Mouse (Mus musculus): ENCODE measurements around the gene Plxnb1. TPM values are rescaled to one million over a fixed set of nuclear protein-coding genes. Genes with fewer than 3 reads are reported as not detected.

Plxnb1 gene
- polyA plus RNA-seq, 1 experiment from 2014 or later: 18.2 TPM

GRCm38 (mm10) chr9:109055271-109056030, 39.7 kb upstream of the Plxnb1 start:
- H3K4me3 ChIP-seq: peak overlapping the region; percentile 20
- no peak for ATAC-seq (ENCODE audit: borderline replicate concordance, extremely low read depth, low FRiP score, low TSS enrichment)
- H3K9me3 ChIP-seq: no peaks in the 10 kb centered on the region
- 90% methylated on average over 12 of the region's 12 CpGs for WGBS
- no peak overlapping the region for H3K9ac ChIP-seq
- H3K36me3 ChIP-seq: peaks cover 33% of the 10 kb centered on the region
- H3K4me1 ChIP-seq: peaks cover 20% of the 10 kb centered on the region
- peak overlapping the region; percentile 59 for H3K27ac ChIP-seq
- no peaks in the 10 kb centered on the region for H3K27me3 ChIP-seq
- peak overlapping the region; percentile 45 for H3K4me2 ChIP-seq

GRCm38 (mm10) chr9:109056081-109056690, 39.0 kb upstream of the Plxnb1 start:
- Histone ChIP-seq H3K27me3 (no peaks in the 10 kb centered on the region), H3K4me1 (peaks cover 20% of the 10 kb centered on the region), H3K9ac (no peak overlapping the region), H3K9me3 (no peaks in the 10 kb centered on the region), H3K4me2 (no peak overlapping the region), H3K36me3 (peaks cover 33% of the 10 kb centered on the region), H3K4me3 (no peak overlapping the region), H3K27ac (no peak overlapping the region)
- ATAC-seq (ENCODE audit: borderline replicate concordance, extremely low read depth, low FRiP score, low TSS enrichment): no peak
- WGBS: 91% methylated on average over 17 of the region's 17 CpGs

- Histone ChIP-seq H3K4me3 (no peak overlapping the region), H3K36me3 (peaks cover 32% of the 10 kb centered on the region), H3K9me3 (no peaks in the 10 kb centered on the region), H3K4me1 (peaks cover 20% of the 10 kb centered on the region), H3K27ac (no peak overlapping the region), H3K9ac (no peak overlapping the region), H3K27me3 (no peaks in the 10 kb centered on the region), H3K4me2 (no peak overlapping the region)
- WGBS: 76% methylated on average over 4 of the region's 4 CpGs
- no peak for ATAC-seq (ENCODE audit: borderline replicate concordance, extremely low read depth, low FRiP score, low TSS enrichment)
Measured at GRCm38 (mm10) chr9:109056916-109057315, 38.3 kb upstream of the Plxnb1 start.

DNA sequence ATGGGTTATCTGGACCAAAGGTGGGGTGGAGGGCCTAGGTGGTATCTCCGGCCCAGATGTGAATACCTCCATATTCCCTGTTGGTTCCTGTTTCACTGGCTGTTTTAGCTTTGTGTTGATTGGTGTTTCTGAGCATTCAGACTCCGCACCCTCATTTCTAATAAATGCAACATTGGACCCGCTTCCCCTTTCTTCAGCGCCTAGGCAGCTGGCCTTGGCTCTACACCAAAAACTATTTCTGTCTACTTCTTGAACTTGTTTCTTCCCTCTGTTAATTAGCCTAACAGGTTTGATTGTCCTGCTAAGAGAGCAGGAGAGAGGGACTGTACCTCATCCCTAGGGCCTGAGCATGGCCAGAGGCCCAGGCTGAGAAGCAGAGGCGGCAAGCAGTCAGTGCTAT, 37.6 kb upstream of the Plxnb1 start:
- WGBS: 93% methylated on average over 5 of the region's 5 CpGs

GRCm38 (mm10) chr9:109058006-109058765, 37.0 kb upstream of the Plxnb1 start:
- Histone ChIP-seq H3K9ac (no peak overlapping the region), H3K27me3 (no peaks in the 10 kb centered on the region), H3K4me1 (peaks cover 20% of the 10 kb centered on the region), H3K36me3 (peaks cover 35% of the 10 kb centered on the region), H3K27ac (no peak overlapping the region; the same call in 1 of the 2 replicates), H3K4me2 (peak overlapping the region; percentile 60; the same call in 1 of the 2 replicates), H3K9me3 (no peaks in the 10 kb centered on the region), H3K4me3 (no peak overlapping the region)
- WGBS: 91% methylated on average over 19 of the region's 19 CpGs
- ATAC-seq (ENCODE audit: borderline replicate concordance, extremely low read depth, low FRiP score, low TSS enrichment): no peak

More for the DNA sequence above, 37.6 kb upstream of the Plxnb1 start:
- Histone ChIP-seq H3K9ac (no peak overlapping the region), H3K4me2 (no peak overlapping the region), H3K9me3 (no peaks in the 10 kb centered on the region), H3K27me3 (no peaks in the 10 kb centered on the region), H3K4me1 (peaks cover 20% of the 10 kb centered on the region), H3K27ac (no peak overlapping the region), H3K36me3 (peaks cover 32% of the 10 kb centered on the region), H3K4me3 (no peak overlapping the region)
- ATAC-seq (ENCODE audit: borderline replicate concordance, extremely low read depth, low FRiP score, low TSS enrichment): no peak

- WGBS: 15% methylated on average over 15 of the region's 15 CpGs
Measured at GRCm38 (mm10) chr9:109059136-109059903, 35.9 kb upstream of the Plxnb1 start, which contains the start of gene Trex1. Gene Trex1, minus strand, starts transcription at chr9:109059734.

DNA sequence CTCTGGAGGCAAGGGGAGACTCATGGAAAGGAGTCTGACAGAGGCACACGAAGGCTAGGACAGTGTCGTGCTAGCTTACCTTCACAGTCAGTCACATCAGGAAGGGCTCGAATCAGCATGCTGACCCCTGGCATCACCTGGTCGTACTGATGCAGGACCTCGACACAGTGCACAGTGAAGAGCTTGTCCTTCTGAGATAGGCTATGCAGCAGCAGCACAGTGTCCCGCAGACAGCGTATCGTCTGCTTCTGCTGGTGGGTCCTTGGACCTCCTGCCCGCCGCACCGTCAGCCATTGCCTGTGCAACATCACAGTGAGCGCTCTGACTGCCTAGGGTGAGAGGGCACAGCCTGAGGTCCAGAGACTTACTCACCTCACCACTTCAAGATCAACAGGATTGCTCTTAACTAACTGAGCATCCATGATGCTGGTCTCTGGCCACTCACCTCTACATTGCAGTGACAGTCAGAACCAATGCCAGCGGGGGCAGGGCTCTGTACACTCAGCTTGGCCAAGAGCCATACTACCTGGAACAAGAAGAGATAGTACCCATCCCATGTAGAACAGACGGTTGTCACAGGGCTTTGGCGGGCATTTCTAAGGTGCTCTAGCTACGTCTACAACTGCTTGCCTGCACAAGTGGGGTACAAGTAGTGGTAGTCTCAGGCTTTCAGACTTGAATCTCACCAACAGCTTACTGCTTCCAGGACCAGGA, 34.8 kb upstream of the Plxnb1 start:
- ATAC-seq (ENCODE audit: borderline replicate concordance, extremely low read depth, low FRiP score, low TSS enrichment): no peak
- peaks cover 11% of the 10 kb centered on the region for H3K4me1 ChIP-seq
- WGBS: 88% methylated on average over 16 of the region's 16 CpGs
- no peak overlapping the region for H3K27ac ChIP-seq
- peaks cover 56% of the 10 kb centered on the region for H3K36me3 ChIP-seq
- no peaks in the 10 kb centered on the region for H3K27me3 ChIP-seq
- H3K4me3 ChIP-seq: no peak overlapping the region
- no peak overlapping the region for H3K4me2 ChIP-seq
- H3K9ac ChIP-seq: no peak overlapping the region
- H3K9me3 ChIP-seq: no peaks in the 10 kb centered on the region

More at GRCm38 (mm10) chr9:109059136-109059903, 35.9 kb upstream of the Plxnb1 start, which contains the start of gene Trex1:
- H3K9ac ChIP-seq: peak within 1 kb of the TSS; percentile 50
- no peaks in the 10 kb centered on the region for H3K9me3 ChIP-seq
- H3K4me2 ChIP-seq: peak within 1 kb of the TSS; percentile 60
- peaks cover 19% of the 10 kb centered on the region for H3K4me1 ChIP-seq
- peak within 1 kb of the TSS; percentile 39 for H3K4me3 ChIP-seq
- ATAC-seq (ENCODE audit: borderline replicate concordance, extremely low read depth, low FRiP score, low TSS enrichment): peak; percentile 89
- H3K36me3 ChIP-seq: peaks cover 46% of the 10 kb centered on the region
- H3K27me3 ChIP-seq: no peaks in the 10 kb centered on the region
- H3K27ac ChIP-seq: peak within 1 kb of the TSS; percentile 89

DNA sequence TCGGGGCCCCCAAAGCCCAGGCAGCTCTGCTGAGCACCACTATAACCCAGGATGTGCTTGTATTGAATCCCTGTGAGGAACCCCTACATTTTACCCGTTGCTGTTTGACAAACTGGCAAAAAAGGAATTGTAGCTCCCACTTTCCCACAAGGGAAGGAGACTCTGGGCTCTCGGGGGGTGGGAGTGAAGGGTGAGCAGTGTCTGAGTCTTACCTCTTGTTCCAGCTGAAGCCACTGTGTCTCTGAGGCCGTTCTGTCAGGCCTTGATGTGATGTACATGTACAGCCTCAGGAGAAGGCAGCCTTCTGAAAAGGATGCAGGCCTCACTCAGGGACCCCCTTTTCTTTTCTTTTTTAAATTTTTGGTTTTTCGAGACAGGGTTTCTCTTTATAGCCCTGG, 34.3 kb upstream of the Plxnb1 start:
- WGBS: 84% methylated on average over 5 of the region's 5 CpGs
- H3K9ac ChIP-seq: no peak overlapping the region
- H3K36me3 ChIP-seq: peaks cover 62% of the 10 kb centered on the region
- H3K27me3 ChIP-seq: no peaks in the 10 kb centered on the region
- ATAC-seq (ENCODE audit: borderline replicate concordance, extremely low read depth, low FRiP score, low TSS enrichment): no peak
- H3K27ac ChIP-seq: no peak overlapping the region
- H3K9me3 ChIP-seq: no peaks in the 10 kb centered on the region
- no peak overlapping the region for H3K4me3 ChIP-seq
- no peak overlapping the region for H3K4me2 ChIP-seq
- peaks cover 10% of the 10 kb centered on the region; the same call in 1 of the 2 replicates for H3K4me1 ChIP-seq

DNA sequence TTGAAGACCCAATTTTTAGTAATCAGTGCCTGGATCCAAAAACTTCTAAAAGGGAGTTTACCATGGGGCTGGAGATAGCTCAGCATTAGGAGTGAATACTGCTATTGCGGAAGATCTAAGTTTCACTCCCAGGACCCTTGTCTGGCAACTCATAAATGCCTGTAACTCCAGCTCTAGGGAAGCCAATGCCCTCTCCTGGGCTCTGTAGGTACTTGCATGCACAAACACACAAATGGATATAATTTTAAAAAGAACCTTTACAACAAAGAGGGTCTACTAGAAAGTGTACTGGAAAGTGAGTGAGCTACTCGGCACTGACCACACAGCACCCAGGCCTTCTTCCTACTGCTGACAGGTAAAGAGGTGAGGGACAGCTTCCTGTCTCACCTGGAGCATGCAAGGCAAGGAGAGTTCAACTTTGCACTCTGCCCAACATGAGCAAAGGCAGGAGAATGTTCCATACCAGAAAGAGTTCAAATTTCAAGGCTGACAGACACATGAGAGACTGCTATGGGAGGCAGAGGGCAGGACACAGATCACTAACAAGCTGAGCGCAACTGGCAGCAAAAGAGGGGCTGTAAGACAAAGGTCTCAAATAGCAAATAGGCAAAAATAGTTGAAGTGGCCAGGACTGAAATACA, 27.0 kb upstream of the Plxnb1 start:
- Histone ChIP-seq H3K27me3 (no peaks in the 10 kb centered on the region), H3K4me2 (no peak overlapping the region), H3K9ac (no peak overlapping the region), H3K27ac (no peak overlapping the region), H3K4me1 (peaks cover 8% of the 10 kb centered on the region), H3K4me3 (no peak overlapping the region), H3K9me3 (no peaks in the 10 kb centered on the region), H3K36me3 (peaks cover 80% of the 10 kb centered on the region)
- 92% methylated on average over 3 of the region's 3 CpGs for WGBS
- no peak for ATAC-seq (ENCODE audit: borderline replicate concordance, extremely low read depth, low FRiP score, low TSS enrichment)

- ATAC-seq (ENCODE audit: borderline replicate concordance, extremely low read depth, low FRiP score, low TSS enrichment): peak; percentile 96
- H3K36me3 ChIP-seq: peaks cover 34% of the 10 kb centered on the region
- no peaks in the 10 kb centered on the region for H3K27me3 ChIP-seq
- H3K4me1 ChIP-seq: peaks cover 18% of the 10 kb centered on the region
- H3K4me2 ChIP-seq: peak within 1 kb of the TSS; percentile 83
- H3K9ac ChIP-seq: peak within 1 kb of the TSS; percentile 85
- peak within 1 kb of the TSS; percentile 74 for H3K27ac ChIP-seq
- H3K9me3 ChIP-seq: no peaks in the 10 kb centered on the region
- WGBS: under 1% methylated on average over 56 of the region's 57 CpGs
- peak within 1 kb of the TSS; percentile 72 for H3K4me3 ChIP-seq
Measured at GRCm38 (mm10) chr9:109073661-109074573, 21.3 kb upstream of the Plxnb1 start, which contains the start of gene Atrip. Gene Atrip, minus strand, starts transcription at chr9:109074124.

Measured in lung, embryonic 15.5 days (tissue).